Mouse (Mus musculus): ENCODE measurements around the gene Cyp4a32.

Gene Cyp4a32

DNA sequence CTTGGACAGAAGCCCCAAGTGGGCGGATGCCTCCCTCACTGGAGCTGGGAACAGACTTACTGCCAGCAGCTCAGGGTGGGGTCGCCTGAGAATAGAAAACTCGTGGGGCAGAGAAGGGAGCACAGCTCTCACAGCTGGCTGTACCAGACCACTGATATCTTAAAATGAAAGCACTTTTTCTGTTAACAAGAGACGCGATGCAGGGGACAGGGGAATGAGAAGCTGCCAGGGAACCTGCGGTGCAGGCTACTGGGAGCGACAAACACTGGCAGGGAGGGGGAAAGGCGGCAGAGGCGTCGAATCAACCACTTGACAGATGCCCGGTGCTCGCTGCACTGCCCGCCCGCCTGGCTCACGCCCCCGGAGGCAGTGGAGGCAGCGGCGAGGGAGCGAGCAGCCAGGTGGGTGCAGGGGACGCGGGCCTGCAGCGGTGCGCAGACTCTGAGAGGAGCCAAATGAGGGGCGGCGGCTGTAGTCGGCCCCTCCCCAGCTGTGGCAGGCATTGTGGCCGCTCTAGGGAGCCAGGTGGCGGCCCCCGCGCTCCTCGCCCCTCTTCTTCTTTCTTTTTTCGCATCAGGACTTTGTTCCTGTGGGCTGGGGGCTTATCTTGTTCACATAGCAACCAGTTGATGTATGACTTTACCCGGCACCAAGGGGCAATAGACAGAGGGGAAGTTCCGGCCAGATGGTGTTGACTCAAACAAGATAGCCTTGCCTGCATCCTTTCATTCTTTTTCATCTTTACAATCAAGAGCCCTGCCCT lies 56.5 kb downstream of the Cyp4a32 start:
- peak; percentile 57 for DNase-seq (ENCODE audit: low spot score)

DNA sequence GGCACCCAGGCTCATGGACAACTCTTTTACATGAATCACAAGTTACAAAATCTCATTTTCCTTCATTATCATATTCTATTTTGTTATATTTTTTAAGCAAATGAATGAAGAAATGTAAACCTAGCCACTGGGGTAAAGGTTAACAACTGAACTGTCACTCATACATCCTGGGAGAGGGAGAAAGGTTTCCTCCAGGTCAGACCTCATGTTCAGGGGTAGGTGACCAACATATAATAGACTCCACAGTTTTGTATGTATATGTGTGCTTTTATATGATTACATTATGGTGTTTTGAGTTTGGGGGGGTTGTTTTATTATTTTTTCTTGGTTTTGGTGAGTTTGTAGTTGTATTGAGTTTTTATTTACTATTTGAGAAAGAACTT lies 57.1 kb downstream of the Cyp4a32 start:
- peak; percentile 2 for DNase-seq (ENCODE audit: low spot score)

DNA sequence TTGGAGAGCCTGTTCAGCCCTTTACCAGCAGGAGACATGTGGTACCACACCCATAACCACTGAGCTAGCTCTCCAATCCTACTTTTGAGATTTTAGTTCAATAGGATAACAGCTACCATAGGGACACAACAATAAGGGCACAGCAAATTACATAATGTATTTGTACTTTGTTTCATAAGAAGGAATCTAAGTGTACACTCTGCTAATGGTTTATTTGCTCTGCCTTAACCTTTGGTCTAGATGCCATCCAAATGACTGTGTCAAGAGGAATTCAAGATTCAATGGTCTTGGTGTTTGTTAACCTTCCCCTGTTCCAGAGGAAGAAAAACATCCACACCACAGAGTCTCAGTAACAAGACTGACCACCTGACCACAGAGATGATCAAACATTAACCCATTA lies 58.4 kb downstream of the Cyp4a32 start:
- DNase-seq (ENCODE audit: low spot score): no peak

All from retina, embryonic 14.5 days (tissue).